In genomic region chr9:71321436-71321835, GRCm38 (mm10) we compare ENCODE assay signal across 18 mouse cellular contexts.
DNase-seq lines count a peak whose midpoint lies in the region; ATAC-seq and TF ChIP-seq lines count a peak whose summit lies in the region.
"Had no signal": no experiment of that assay in that cellular context is flagged by ENCODE, and none has a peak within 500 bp of the region (broad histone marks: within the 10 kb centered on the region; RNA-seq: fewer than 3 reads in every experiment).

No protein-coding gene starts in this region.

- H3K4me1 ChIP-seq in heart, embryonic 13.5 days = peaks cover 48% of the 10 kb centered on the region
- peaks cover 11% of the 10 kb centered on the region for H3K4me1 ChIP-seq in lung, embryonic 14.5 days (ENCODE audit: insufficient read depth)
- peaks cover 22% of the 10 kb centered on the region for H3K4me1 ChIP-seq in kidney, adult 2 months (ENCODE audit: control insufficient read depth, insufficient read depth, low read length)
- H3K4me1 ChIP-seq: forebrain, embryonic 12.5 days; liver, embryonic 15.5 days had no signal

- no peaks in the 10 kb centered on the region for H3K27me3 ChIP-seq in heart, embryonic 13.5 days (replicated peaks)
- H3K27me3 ChIP-seq in lung, embryonic 14.5 days (ENCODE audit: insufficient read depth, low read length) = no peaks in the 10 kb centered on the region
- no peaks in the 10 kb centered on the region for H3K27me3 ChIP-seq in kidney, adult 2 months (replicated peaks; ENCODE audit: control insufficient read depth, insufficient read depth, low read length)
- H3K27me3 ChIP-seq: CH12.LX; forebrain, embryonic 12.5 days; liver, embryonic 15.5 days had no signal

- peak overlapping the region; percentile 6 for H3K9ac ChIP-seq in heart, embryonic 13.5 days
- H3K9ac ChIP-seq in lung, embryonic 14.5 days = no peak overlapping the region
- H3K9ac ChIP-seq: forebrain, embryonic 12.5 days; limb, embryonic 13.5 days; liver, embryonic 15.5 days had no signal

- peak overlapping the region; percentile 69 for H3K27ac ChIP-seq in heart, embryonic 13.5 days (replicated peaks)
- peak overlapping the region; percentile 63; the same call in 1 of the 2 replicates for H3K27ac ChIP-seq in lung, embryonic 14.5 days (ENCODE audit: low read depth)
- H3K27ac ChIP-seq in kidney, adult 2 months (ENCODE audit: insufficient read depth, low read depth, low read length) = peak overlapping the region; percentile 74
- H3K27ac ChIP-seq: forebrain, embryonic 12.5 days; limb, embryonic 13.5 days; liver, embryonic 15.5 days; stomach, postnatal 0 days had no signal

- no peak for ATAC-seq in heart, embryonic 13.5 days (ENCODE audit: extremely low read depth, insufficient number of reproducible peaks, low FRiP score, low TSS enrichment)
- peak; percentile 64; the same call in 1 of the 2 replicates for ATAC-seq in lung, embryonic 14.5 days (ENCODE audit: insufficient read depth)
- ATAC-seq: hindbrain, embryonic 16.5 days had no signal

- TF ChIP-seq CTCF in lung, embryonic 14.5 days (IDR thresholded peaks at IDR 0.05; ENCODE audit: low read depth) = no peak
- TF ChIP-seq CTCF in kidney, adult 2 months (conservative IDR thresholded peaks at IDR 0.05; ENCODE audit: insufficient read depth, insufficient read length, low read depth, low read length) = no peak

- H3K4me2 ChIP-seq in heart, embryonic 13.5 days = no peak overlapping the region
- no peak overlapping the region; the same call in 1 of the 2 replicates for H3K4me2 ChIP-seq in lung, embryonic 14.5 days
- H3K4me2 ChIP-seq: forebrain, embryonic 12.5 days; limb, embryonic 13.5 days; liver, embryonic 15.5 days had no signal

- no peak for DNase-seq in heart, postnatal 14 days
- DNase-seq in lung, embryonic 14.5 days = peak; percentile 45
- no peak for DNase-seq in lung, postnatal 14 days
- peak; percentile 77 for DNase-seq in kidney, adult 2 months
- peak; percentile 74 for DNase-seq in kidney, postnatal 14 days
- no peak for DNase-seq in right cerebral cortex, postnatal 4 days
- DNase-seq in gastrocnemius, postnatal 36 days = no peak
- DNase-seq: adrenal gland, postnatal 10 days; cerebellum, adult 11-12 months; cerebellum, postnatal 25 days; right cerebral cortex, postnatal 14 days had no signal

- H3K9me3 ChIP-seq in heart, embryonic 13.5 days = no peaks in the 10 kb centered on the region
- no peaks in the 10 kb centered on the region for H3K9me3 ChIP-seq in lung, embryonic 14.5 days (ENCODE audit: low read depth, low read length)
- H3K9me3 ChIP-seq: forebrain, embryonic 12.5 days; limb, embryonic 13.5 days; liver, embryonic 15.5 days had no signal

- H3K4me3 ChIP-seq in heart, embryonic 13.5 days = no peak overlapping the region
- H3K4me3 ChIP-seq in lung, embryonic 14.5 days (ENCODE audit: low read depth, low read length) = no peak overlapping the region
- no peak overlapping the region for H3K4me3 ChIP-seq in kidney, adult 2 months (ENCODE audit: insufficient read depth, low read depth, low read length)
- H3K4me3 ChIP-seq: forebrain, embryonic 12.5 days; limb, embryonic 13.5 days; liver, embryonic 15.5 days had no signal

- no peaks in the 10 kb centered on the region for H3K36me3 ChIP-seq in heart, embryonic 13.5 days
- H3K36me3 ChIP-seq in lung, embryonic 14.5 days (ENCODE audit: insufficient read depth) = no peaks in the 10 kb centered on the region
- no peaks in the 10 kb centered on the region for H3K36me3 ChIP-seq in kidney, adult 2 months (ENCODE audit: control insufficient read depth, insufficient read depth, low read length)
- H3K36me3 ChIP-seq: forebrain, embryonic 12.5 days; limb, embryonic 13.5 days; liver, embryonic 15.5 days had no signal

- no peak for TF ChIP-seq POLR2A in kidney, adult 2 months (IDR thresholded peaks at IDR 0.05; ENCODE audit: low read depth, low read length)

- 28% methylated on average over 7 of the region's 7 CpGs for WGBS in heart, embryonic 13.5 days
- 19% methylated on average over 7 of the region's 7 CpGs for whole genome bisulfite sequencing in lung, embryonic 14.5 days
- WGBS in kidney, adult 2 months = 27% methylated on average over 7 of the region's 7 CpGs

- intact Hi-C loops in heart, postnatal 14 days (cut with DNase I) = no loop called here
- intact Hi-C loops in gastrocnemius, postnatal 36 days (cut with DNase I) = no loop called here

Comparison
In these comparisons a context has a peak if more than half of its experiments do, and no peak if none do; other contexts are left out.
1. DNase-seq: peak in lung, embryonic 14.5 days (single experiment), kidney, adult 2 months (single experiment) and kidney, postnatal 14 days (single experiment); none in heart, postnatal 14 days (0 of 2), lung, postnatal 14 days (single experiment), right cerebral cortex, postnatal 4 days (single experiment) and gastrocnemius, postnatal 36 days (0 of 2).
2. Peak in every context shown above with its lines, with median percentiles within 50 percentile points of each other: H3K27ac ChIP-seq.